ENCODE assay signal across 2 mouse cellular contexts in the genomic region with DNA sequence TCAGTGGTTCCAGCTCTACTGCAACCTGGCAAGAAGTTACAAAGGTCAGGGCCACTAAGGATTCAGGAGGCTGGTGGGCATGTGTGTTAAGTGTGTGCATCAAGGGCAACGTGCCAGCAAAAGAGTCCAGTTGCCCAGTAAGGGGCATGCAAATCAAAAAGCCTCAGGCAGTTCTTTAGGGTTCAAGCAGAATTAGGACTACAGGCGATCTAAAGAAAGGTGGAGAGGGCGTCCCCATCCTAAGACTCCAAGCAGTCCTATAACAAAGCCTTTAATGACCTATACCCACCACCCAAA.
A peak's percentile ranks its signal among the peaks of the same experiment; 100 is the strongest.
TF ChIP-seq lines count a peak whose summit lies in the region.

No protein-coding gene starts in this region.

TF ChIP-seq in CH12.LX, 34 proteins besides CTCF, POLR2A, EP300 and RAD21:
- TF ChIP-seq CHD1 (IDR thresholded peaks at IDR 0.05; ENCODE audit: low read depth, low read length) (peak; percentile 40; the same call in 1 of the 2 replicates), MXI1 (IDR thresholded peaks at IDR 0.05; ENCODE audit: low read depth, low read length) (no peak)

TF ChIP-seq in ES-E14, 5 proteins besides CTCF, POLR2A, EP300 and RAD21:
- TF ChIP-seq CHD2 (IDR thresholded peaks at IDR 0.05; ENCODE audit: low read depth, low read length) (no peak), MAFK (IDR thresholded peaks at IDR 0.05; ENCODE audit: insufficient read depth, low read depth, low read length) (no peak), HCFC1 (IDR thresholded peaks at IDR 0.05; ENCODE audit: borderline replicate concordance, insufficient read depth, low read length) (no peak), ZC3H11A (IDR thresholded peaks at IDR 0.05; ENCODE audit: borderline replicate concordance, low read depth, low read length) (no peak), ZNF384 (IDR thresholded peaks at IDR 0.05; ENCODE audit: low read depth, low read length) (no peak)
TF ChIP-seq in ES-E14: peak in this region for 0.
